ENCODE assay signal across 9 mouse cellular contexts in the genomic region with DNA sequence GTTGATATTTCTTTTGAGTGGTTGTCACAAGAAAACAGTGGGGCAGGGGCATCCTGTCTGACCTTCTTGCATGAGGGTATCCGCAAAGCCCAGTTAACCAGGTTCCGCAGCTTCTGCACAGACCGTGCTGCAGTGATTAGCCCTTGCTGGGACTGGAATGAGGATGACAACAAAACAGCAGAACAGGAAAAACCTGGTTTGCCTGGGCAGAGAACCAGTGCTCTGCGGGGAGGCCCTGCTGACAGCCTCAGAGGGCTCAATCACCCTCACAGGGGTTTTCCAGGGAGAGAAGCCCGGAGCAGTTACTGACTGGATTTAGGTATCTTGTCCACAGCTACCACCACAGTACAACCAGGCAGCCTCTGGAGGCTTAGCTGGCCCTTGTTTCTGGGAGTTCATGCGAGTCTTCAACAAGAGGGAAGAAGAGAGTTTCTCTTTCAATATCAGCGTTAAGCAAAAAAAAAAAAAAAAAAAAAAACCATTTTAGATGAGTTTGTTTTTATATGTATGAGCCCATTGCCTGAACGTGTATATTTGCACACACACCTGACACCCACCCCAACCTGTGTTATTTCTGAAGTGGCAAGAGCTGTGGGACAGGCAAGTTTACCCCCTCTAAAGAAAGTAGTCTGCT. TPM values are rescaled to one million over a fixed set of nuclear protein-coding genes. Genes with fewer than 3 reads are reported as not detected.
DNase-seq lines count a peak whose midpoint lies in the region; ATAC-seq lines count a peak whose summit lies in the region.
"Had no signal": no experiment of that assay in that cellular context is flagged by ENCODE, and none has a peak within 500 bp of the region (broad histone marks: within the 10 kb centered on the region; RNA-seq: fewer than 3 reads in every experiment).

No protein-coding gene starts in this region.

- no peak overlapping the region for H3K4me3 ChIP-seq in hindbrain, embryonic 11.5 days (ENCODE audit: low read depth, low read length)

- DNase-seq in cerebellum, postnatal 25 days, result peak; percentile 57 to 60
- no peak for DNase-seq in cerebellum, adult 8-10 months
- DNase-seq in urinary bladder, adult 2 months (ENCODE audit: low spot score), result peak; percentile 43
- no peak for DNase-seq in urinary bladder, postnatal 4 days (ENCODE audit: low spot score in 2 of 2)
- DNase-seq in kidney, postnatal 14 days, result peak; percentile 42
- DNase-seq in hindbrain, embryonic 11.5 days (ENCODE audit: low spot score), result no peak
- DNase-seq in frontal cortex, postnatal 10 days (ENCODE audit: low spot score in 2 of 2), result no peak
- DNase-seq: right cerebral cortex, postnatal 14 days had no signal

- no peak overlapping the region for H3K27ac ChIP-seq in hindbrain, embryonic 11.5 days (ENCODE audit: low read depth, low read length)

- no peak overlapping the region for H3K9ac ChIP-seq in hindbrain, embryonic 11.5 days (ENCODE audit: low read depth, low read length)

- H3K36me3 ChIP-seq in hindbrain, embryonic 11.5 days (ENCODE audit: control insufficient read depth, insufficient read depth, low read length), result no peaks in the 10 kb centered on the region

- H3K9me3 ChIP-seq in hindbrain, embryonic 11.5 days (ENCODE audit: control insufficient read depth, low read length), result no peaks in the 10 kb centered on the region

- no peaks in the 10 kb centered on the region for H3K27me3 ChIP-seq in hindbrain, embryonic 11.5 days (ENCODE audit: control insufficient read depth, insufficient read depth, low read length)

- no peak for ATAC-seq in hindbrain, embryonic 11.5 days (ENCODE audit: low FRiP score)
- ATAC-seq in frontal cortex, adult (ENCODE audit: low TSS enrichment), result no peak

- WGBS in hindbrain, embryonic 11.5 days, result 29% methylated on average over 8 of the region's 8 CpGs

- H3K4me1 ChIP-seq in hindbrain, embryonic 11.5 days (replicated peaks; ENCODE audit: control insufficient read depth, insufficient read depth, low read length), result 0 out of 2 replicates have a peak, but pooled peaks cover 2% of the 10 kb centered on the region

- H3K4me2 ChIP-seq in hindbrain, embryonic 11.5 days (replicated peaks; ENCODE audit: low read depth, low read length), result no peak overlapping the region

RNA-seq across cellular contexts. Expression of a gene that starts 49.9 kb away (rescaled TPM):
- polyA plus RNA-seq in urinary bladder, adult 2 months (2012; rRNA removed), result 149 and 166 TPM in 2 replicates
- 503 and 508 TPM in 2 replicates for polyA plus RNA-seq in hindbrain, embryonic 11.5 days (2014; fragmentation: Nextera tagmentation; extraction: Ambion mirVana)

RNA-seq across cellular contexts. Expression of a gene that starts 58.5 kb away (rescaled TPM):
- 69.7 and 83.8 TPM in 2 replicates for polyA plus RNA-seq in urinary bladder, adult 2 months (2012; rRNA removed)
- polyA plus RNA-seq in hindbrain, embryonic 11.5 days (2014; fragmentation: Nextera tagmentation; extraction: Ambion mirVana), result 43.3 and 46.9 TPM in 2 replicates

Comparison
In these comparisons a context has a peak if more than half of its experiments do, and no peak if none do; other contexts are left out.
1. DNase-seq: peak in cerebellum, postnatal 25 days (2 of 2), urinary bladder, adult 2 months (single experiment) and kidney, postnatal 14 days (single experiment); none in cerebellum, adult 8-10 months (single experiment), urinary bladder, postnatal 4 days (0 of 2), hindbrain, embryonic 11.5 days (single experiment) and frontal cortex, postnatal 10 days (0 of 2).